In genomic region chrX:7279722-7280121, GRCm38 (mm10) we compare ENCODE assay signal across 27 mouse cellular contexts. TPM values are rescaled to one million over a fixed set of nuclear protein-coding genes. Genes with fewer than 3 reads are reported as not detected.
DNase-seq lines count a peak whose midpoint lies in the region; ATAC-seq lines count a peak whose summit lies in the region.
"Had no signal": no experiment of that assay in that cellular context is flagged by ENCODE, and none has a peak within 500 bp of the region (broad histone marks: within the 10 kb centered on the region; RNA-seq: fewer than 3 reads in every experiment).

No protein-coding gene starts in this region.

- H3K4me1 ChIP-seq in forebrain, embryonic 14.5 days (ENCODE audit: control insufficient read depth, insufficient read depth, low read length) = no peaks in the 10 kb centered on the region
- H3K4me1 ChIP-seq in forebrain, embryonic 11.5 days (replicated peaks; ENCODE audit: control insufficient read depth, insufficient read depth, low read length) = no peaks in the 10 kb centered on the region
- no peaks in the 10 kb centered on the region for H3K4me1 ChIP-seq in forebrain, embryonic 16.5 days (replicated peaks; ENCODE audit: control insufficient read depth, insufficient read depth, low read length)
- H3K4me1 ChIP-seq: embryonic facial prominence, embryonic 12.5 days; hindbrain, embryonic 10.5 days; hindbrain, embryonic 15.5 days; neural tube, embryonic 15.5 days had no signal

- WGBS in forebrain, embryonic 14.5 days = 44% methylated on average over 5 of the region's 5 CpGs
- WGBS in forebrain, embryonic 11.5 days = 80% methylated on average over 5 of the region's 5 CpGs
- 30% methylated on average over 5 of the region's 5 CpGs for WGBS in forebrain, embryonic 16.5 days

- no peaks in the 10 kb centered on the region for H3K27me3 ChIP-seq in forebrain, embryonic 14.5 days (replicated peaks; ENCODE audit: control insufficient read depth, insufficient read depth, low read length)
- H3K27me3 ChIP-seq in forebrain, embryonic 11.5 days (ENCODE audit: control insufficient read depth, insufficient read depth, low read length) = no peaks in the 10 kb centered on the region
- H3K27me3 ChIP-seq in forebrain, embryonic 16.5 days (replicated peaks; ENCODE audit: control insufficient read depth, insufficient read depth, low read length) = no peaks in the 10 kb centered on the region
- H3K27me3 ChIP-seq: embryonic facial prominence, embryonic 12.5 days; hindbrain, embryonic 15.5 days; neural tube, embryonic 15.5 days; Patski had no signal

- H3K9ac ChIP-seq in forebrain, embryonic 14.5 days (ENCODE audit: low read length) = no peak overlapping the region
- no peak overlapping the region for H3K9ac ChIP-seq in forebrain, embryonic 11.5 days (ENCODE audit: low read length)
- no peak overlapping the region for H3K9ac ChIP-seq in forebrain, embryonic 16.5 days (replicated peaks; ENCODE audit: low read depth, low read length)
- H3K9ac ChIP-seq: embryonic facial prominence, embryonic 12.5 days; hindbrain, embryonic 15.5 days; liver, embryonic 14.5 days; neural tube, embryonic 15.5 days had no signal

- H3K4me3 ChIP-seq in forebrain, embryonic 14.5 days (ENCODE audit: low read depth, low read length) = no peak overlapping the region
- no peak overlapping the region for H3K4me3 ChIP-seq in forebrain, embryonic 11.5 days (ENCODE audit: low read depth, low read length)
- H3K4me3 ChIP-seq in forebrain, embryonic 16.5 days (replicated peaks; ENCODE audit: low read length) = no peak overlapping the region
- H3K4me3 ChIP-seq: embryonic facial prominence, embryonic 12.5 days; hindbrain, embryonic 10.5 days; hindbrain, embryonic 15.5 days; neural tube, embryonic 15.5 days had no signal

- H3K27ac ChIP-seq in forebrain, embryonic 14.5 days (ENCODE audit: low read depth, low read length) = 0 out of 2 replicates have a peak overlapping the region, but pooled peaks have one; percentile 5
- no peak overlapping the region for H3K27ac ChIP-seq in forebrain, embryonic 11.5 days (ENCODE audit: low read depth, low read length)
- H3K27ac ChIP-seq in forebrain, embryonic 16.5 days (ENCODE audit: low read length) = peak overlapping the region; percentile 56; the same call in 1 of the 2 replicates
- H3K27ac ChIP-seq: embryonic facial prominence, embryonic 12.5 days; hindbrain, embryonic 10.5 days; hindbrain, embryonic 15.5 days; liver, embryonic 14.5 days; macrophage; neural tube, embryonic 15.5 days had no signal

- H3K36me3 ChIP-seq in forebrain, embryonic 14.5 days (ENCODE audit: control insufficient read depth, insufficient read depth, low read length) = no peaks in the 10 kb centered on the region
- no peaks in the 10 kb centered on the region for H3K36me3 ChIP-seq in forebrain, embryonic 11.5 days (ENCODE audit: control insufficient read depth, insufficient read depth, low read length)
- no peaks in the 10 kb centered on the region for H3K36me3 ChIP-seq in forebrain, embryonic 16.5 days (ENCODE audit: control insufficient read depth, insufficient read depth)
- H3K36me3 ChIP-seq: embryonic facial prominence, embryonic 12.5 days; hindbrain, embryonic 10.5 days; hindbrain, embryonic 15.5 days; neural tube, embryonic 15.5 days had no signal

- DNase-seq in forebrain, embryonic 14.5 days (ENCODE audit: low spot score) = peak; percentile 61
- no peak for DNase-seq in forebrain, embryonic 11.5 days (ENCODE audit: low spot score)
- peak; percentile 14 for DNase-seq in brain, adult 2 months (ENCODE audit: low read depth, low spot score)
- peak; percentile 3 to 10 for DNase-seq in layer of hippocampus, postnatal 36 days
- DNase-seq in urinary bladder, postnatal 25 days (ENCODE audit: low spot score) = no peak
- no peak for DNase-seq in kidney, postnatal 14 days
- DNase-seq: adrenal gland, postnatal 14 days; cerebellum, adult 2 months; cerebellum, postnatal 25 days; heart, postnatal 14 days; kidney, adult 11 months; kidney, postnatal 25 days; liver; lung, adult 2 months; lung, postnatal 10 days; midbrain, embryonic 14.5 days; retina, postnatal 1 day; right cerebral cortex, postnatal 14 days had no signal

- ATAC-seq in forebrain, embryonic 14.5 days = peak; percentile 85
- no peak for ATAC-seq in forebrain, embryonic 11.5 days (replicated peaks; ENCODE audit: low FRiP score)
- ATAC-seq in forebrain, embryonic 16.5 days = peak; percentile 94
- ATAC-seq: inflammation-experienced regulatory T-cells, adult 6 months; Patski had no signal

- H3K4me2 ChIP-seq in forebrain, embryonic 14.5 days (ENCODE audit: low read length) = no peak overlapping the region
- no peak overlapping the region for H3K4me2 ChIP-seq in forebrain, embryonic 11.5 days (ENCODE audit: low read depth, low read length, severe bottlenecking)
- no peak overlapping the region for H3K4me2 ChIP-seq in forebrain, embryonic 16.5 days (ENCODE audit: low read length)
- H3K4me2 ChIP-seq: embryonic facial prominence, embryonic 12.5 days; hindbrain, embryonic 15.5 days; neural tube, embryonic 15.5 days had no signal

- H3K9me3 ChIP-seq in forebrain, embryonic 14.5 days (replicated peaks; ENCODE audit: control insufficient read depth, low read length) = no peaks in the 10 kb centered on the region
- H3K9me3 ChIP-seq in forebrain, embryonic 11.5 days (ENCODE audit: control insufficient read depth, low read length) = no peaks in the 10 kb centered on the region
- no peaks in the 10 kb centered on the region for H3K9me3 ChIP-seq in forebrain, embryonic 16.5 days (ENCODE audit: control insufficient read depth, low read length)
- H3K9me3 ChIP-seq: embryonic facial prominence, embryonic 12.5 days; hindbrain, embryonic 10.5 days; hindbrain, embryonic 15.5 days; neural tube, embryonic 15.5 days had no signal

RNA-seq across cellular contexts. Expression of gene Clcn5, which starts 39.4 kb away (rescaled TPM):
- 6.0 and 6.5 TPM in 2 replicates for polyA plus RNA-seq in forebrain, embryonic 14.5 days (2014; fragmentation: Nextera tagmentation; extraction: Ambion mirVana)
- polyA plus RNA-seq in forebrain, embryonic 11.5 days (2014; fragmentation: Nextera tagmentation; extraction: Ambion mirVana) = 14.4 and 16.5 TPM in 2 replicates
- 6.1 and 6.2 TPM in 2 replicates for polyA plus RNA-seq in forebrain, embryonic 16.5 days (2015; fragmentation: Nextera tagmentation; extraction: Ambion mirVana)
- total RNA-seq in layer of hippocampus, postnatal 36 days (2021) = 1 to 10 TPM; 6.5 to 7.9 TPM

Comparison
In these comparisons a context has a peak if more than half of its experiments do, and no peak if none do; other contexts are left out.
1. DNase-seq: peak in forebrain, embryonic 14.5 days (single experiment), brain, adult 2 months (single experiment) and layer of hippocampus, postnatal 36 days (2 of 2); none in forebrain, embryonic 11.5 days (single experiment), urinary bladder, postnatal 25 days (single experiment) and kidney, postnatal 14 days (single experiment).